Mouse (Mus musculus) hindlimb bud, embryonic 11.5 days (tissue): ENCODE results near the gene Rcsd1.

Experiments used
- DNase-seq: peaks from one replicate; pipeline ENCODE4 v3.0.0-alpha.2; 2012; ENCODE audit warnings: low read depth, low spot score; ENCODE audit errors: extremely low spot score

Rcsd1 gene

DNA sequence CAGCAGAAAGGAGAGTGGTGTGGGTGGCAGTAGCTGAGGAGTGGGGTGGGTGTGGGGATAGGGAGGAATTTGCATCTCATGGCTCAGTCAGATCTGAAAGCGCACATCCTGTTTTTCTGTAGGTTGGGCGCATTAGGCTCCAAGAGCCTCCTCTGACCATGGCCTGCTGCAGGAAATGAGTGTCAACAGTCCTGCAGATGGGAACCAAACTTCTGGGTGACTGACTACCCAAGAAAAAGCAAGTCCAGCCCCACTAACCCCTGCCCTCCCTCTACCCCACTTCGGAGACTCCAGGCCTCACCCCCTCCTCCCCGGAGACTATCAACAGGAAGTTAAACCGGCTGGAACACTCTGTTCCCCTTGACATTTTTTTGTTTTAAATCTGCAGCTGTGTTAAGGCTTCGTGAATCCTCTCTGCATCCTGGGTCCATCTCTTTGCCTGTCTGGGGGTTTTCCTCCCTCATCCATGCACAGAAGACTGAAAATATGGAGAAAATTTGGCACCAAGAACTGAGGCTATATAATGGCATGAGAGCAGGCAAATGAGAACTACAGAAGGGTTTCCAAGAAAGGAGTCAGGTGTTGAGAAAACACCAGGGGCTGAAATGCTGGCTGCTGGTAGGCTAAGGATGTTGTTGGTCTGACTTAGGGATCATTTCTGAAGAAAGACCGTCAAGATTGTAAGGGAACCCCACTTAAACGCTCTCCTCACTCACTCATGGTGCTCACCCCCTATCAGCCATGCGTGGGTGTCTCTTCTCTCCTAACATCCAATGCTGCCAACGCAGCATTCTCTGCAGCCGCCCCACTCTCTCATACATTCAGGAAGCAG is 8.4 kb upstream of the Rcsd1 start:
- DNase-seq, result no peak

DNA sequence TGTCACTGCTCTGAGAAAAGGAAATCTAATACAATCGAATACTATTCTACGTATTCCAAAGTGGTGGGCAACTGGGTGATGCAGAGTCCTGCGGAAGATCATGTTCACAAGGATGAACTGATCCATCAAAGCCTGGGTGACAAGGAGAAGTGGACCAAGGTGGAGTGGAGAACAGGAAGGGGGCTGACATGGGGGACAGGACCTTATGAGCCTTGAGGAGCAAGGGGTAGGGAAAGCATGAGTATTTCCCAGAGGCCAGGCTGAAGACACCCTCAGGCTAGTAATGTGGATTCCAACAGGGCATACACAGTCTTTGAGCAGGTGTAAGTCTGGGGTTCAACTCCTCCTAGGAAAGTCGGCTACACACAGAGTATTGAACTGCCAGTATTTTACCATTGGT is 6.9 kb upstream of the Rcsd1 start:
- no peak for DNase-seq

DNA sequence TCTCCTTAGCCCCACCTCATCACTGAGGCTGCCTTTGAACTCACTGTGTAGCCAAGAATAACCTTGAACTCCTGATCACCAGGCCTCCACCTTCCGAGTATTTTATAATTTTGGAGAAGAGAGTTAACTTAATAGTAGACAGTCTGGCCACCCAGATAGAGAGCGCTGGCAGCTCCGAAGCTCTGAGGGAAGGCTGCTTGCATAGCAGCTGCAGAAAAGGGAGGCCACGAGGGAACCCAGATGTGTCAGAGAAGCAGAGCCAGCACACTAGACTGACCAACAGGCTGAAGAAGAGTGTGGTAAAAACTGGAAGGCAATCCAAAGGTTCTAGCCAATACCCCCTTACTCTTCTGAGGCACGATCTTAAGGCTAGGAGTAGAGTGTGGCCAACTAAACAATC is 4.2 kb upstream of the Rcsd1 start:
- DNase-seq, result no peak

DNA sequence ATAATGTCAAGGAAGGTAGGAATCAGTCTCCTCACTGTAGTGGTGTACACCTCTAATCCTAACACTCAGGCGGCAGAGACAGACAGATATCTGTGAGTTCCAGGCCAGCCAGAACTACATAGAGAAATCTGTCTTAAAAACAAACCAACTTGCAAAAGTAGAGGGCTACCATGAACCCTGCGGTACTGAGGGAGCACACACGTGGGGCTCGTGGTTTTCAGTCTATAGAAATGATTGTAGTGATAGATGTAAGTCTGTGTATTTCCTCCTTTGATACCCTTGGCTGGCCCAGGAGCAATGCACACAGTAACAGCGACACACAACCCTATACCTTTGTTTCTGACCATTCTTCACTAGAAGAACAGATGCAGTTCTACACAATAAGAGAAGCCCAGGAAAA is 2.4 kb upstream of the Rcsd1 start:
- no peak for DNase-seq

DNA sequence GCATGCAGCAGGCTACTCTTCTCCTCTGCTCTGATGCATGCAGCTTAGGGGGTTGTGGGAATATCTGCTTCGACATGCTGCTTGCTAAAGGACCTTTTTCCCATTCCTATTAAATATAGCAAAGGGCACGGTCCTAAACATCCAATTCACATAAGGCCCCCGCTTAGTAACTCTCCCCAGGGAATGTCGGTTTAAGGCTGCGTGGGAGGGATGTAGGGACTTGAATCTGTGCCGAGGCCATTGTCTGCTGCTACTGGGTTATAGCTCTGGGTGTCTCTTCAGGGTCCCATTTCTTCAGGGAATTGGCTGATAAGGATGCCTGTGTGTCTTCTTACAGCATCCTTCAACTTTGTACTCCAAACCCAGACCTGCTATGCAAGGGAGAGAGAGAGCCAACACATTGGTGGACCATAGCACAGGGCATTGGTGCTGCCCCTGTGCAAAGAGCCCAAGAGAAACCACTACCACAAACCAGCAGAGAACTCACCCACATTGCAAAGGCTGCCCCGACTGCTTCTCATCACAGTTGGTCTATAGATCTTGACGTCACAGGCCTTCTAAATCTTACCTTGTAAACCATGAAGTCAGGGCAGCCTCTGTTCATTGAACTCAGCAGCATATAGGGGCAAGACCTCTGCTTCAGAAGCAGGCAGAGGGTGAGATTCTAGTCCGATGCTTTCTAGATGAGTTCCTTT is 724 bp downstream of the Rcsd1 start:
- DNase-seq, result no peak

DNA sequence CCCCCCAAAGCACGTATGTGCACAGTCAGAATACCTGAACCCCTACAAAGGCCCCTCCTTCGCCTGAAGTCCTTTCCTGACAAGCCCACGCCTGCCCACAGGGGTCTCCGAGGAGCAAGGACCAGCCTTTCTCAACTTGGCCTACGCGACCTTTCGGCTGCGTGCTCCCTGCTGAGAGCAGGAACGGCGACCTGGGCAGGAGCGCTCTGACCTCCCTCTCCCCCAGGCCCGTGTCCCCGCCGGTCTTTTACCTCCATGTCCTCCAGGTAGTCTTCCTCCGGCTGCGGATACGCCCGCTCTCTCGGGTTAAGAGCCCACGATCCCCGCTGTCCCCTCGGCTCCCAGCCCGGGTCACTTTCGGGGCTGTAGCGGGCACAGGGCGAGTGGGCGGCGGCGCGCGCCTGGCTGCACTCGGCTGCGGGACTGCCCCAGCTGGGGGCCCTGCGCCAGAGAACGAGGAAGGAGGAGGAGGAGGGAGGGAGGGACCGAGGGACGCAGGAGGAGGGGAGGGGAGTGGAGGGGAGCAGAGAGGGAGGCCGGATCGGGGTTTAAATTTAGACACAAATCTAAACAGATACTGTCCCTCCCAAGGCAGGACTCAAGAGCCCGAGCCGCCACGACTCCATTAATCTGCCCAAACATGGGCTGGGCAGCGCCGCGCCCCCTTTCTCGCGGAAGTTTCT is 1.8 kb downstream of the Rcsd1 start:
- DNase-seq, result no peak

DNA sequence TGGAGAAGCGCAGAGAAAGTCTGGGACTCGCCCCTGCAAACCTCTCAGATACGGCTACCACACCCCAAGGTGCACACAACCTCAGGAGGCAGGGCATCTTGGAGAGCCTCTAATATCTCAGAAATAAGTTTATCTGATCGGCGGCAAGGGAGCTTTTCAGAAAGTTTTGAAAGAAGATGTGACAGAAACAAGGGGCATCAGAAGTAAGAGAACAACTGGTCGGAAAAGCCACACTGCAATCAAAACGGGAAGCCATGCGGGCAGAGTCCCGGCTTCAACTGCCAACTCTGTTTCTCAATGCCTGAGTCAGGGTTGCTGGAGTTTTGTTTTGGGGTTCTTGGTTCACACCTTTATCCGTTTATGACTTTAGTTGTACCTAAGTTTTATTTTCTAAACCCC is 2.3 kb downstream of the Rcsd1 start:
- no peak for DNase-seq

DNA sequence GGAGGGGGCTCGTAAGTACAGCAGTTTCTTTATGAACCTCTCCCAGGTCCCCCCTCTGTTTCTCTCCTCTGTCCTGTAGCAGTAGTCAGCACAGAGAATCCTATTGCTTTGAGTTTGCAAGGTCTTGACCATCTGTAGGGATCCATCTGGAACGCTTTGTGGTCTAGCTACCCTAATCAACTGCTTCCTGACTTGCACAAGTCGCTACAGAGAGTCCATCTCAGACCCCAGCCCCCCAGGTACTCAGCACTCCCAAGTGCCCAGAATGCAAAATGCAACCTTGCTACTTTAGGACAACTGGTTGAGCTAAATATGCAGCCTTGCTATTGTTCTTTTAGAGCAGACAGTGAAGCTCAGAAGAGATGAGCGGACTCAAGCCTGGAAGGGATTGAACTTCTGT is 3.1 kb downstream of the Rcsd1 start:
- no peak for DNase-seq

DNA sequence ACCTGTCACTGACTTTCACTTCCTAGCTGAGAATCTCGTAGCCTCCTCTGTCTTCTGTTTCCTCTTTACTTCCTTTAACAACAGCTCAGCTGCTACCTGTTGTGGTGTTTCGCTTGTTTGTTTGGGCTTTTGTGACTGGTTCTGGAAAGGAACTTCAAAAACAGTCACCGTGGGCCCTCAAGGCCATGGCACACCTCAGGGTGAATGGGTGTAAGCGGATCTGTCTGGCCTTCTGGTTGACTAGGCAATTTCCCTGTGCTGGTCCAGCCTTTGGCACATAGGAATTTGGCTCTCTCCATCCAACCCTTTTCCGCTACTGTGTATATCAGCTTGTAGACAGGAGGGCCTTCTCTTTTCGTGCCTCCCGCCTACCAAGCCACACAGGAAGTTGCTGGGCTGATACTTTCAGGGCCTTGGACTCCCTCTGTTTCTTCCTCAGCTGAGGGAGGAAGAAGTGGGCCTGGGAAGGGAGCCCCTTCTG is 3.6 kb downstream of the Rcsd1 start:
- no peak for DNase-seq

DNA sequence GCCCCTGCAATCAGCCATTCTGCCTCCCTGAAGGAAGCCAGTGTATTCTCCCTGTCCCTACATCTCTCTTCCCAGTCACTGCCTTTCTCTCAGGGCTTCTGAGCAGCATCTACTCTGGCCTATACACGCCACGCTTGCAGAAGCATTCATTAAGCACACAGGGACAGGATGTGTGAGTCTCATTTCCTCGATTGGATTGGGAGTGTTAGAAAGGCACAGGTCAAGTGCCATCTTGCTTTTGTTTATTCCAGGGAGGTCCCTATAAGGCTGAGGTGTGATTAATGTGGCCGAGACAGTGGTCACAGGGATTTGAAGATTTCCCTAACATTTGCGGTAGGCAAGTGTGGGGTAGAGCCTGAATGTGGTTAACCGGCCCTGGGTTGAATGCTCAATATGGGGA is 4.2 kb downstream of the Rcsd1 start:
- DNase-seq, result no peak

DNA sequence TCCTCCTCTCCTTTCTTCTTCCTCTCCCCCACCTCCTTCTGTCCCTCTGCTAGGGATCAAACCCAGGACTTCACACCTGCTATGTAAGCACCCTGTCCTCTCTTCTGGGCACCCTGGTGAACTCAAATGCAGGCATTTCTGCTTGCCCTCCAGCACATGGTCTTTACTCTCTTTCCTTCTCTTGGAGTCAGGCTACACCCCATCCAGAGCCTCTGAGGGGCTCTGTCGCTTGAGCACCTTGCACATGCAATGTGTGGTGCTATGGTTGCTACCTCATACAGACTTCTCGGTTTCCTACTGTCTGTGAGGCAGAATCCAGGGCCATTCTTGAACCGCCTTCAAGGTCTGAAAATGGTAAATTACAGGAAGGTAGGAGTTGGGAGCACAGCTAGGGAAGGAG is 4.7 kb downstream of the Rcsd1 start:
- no peak for DNase-seq

DNA sequence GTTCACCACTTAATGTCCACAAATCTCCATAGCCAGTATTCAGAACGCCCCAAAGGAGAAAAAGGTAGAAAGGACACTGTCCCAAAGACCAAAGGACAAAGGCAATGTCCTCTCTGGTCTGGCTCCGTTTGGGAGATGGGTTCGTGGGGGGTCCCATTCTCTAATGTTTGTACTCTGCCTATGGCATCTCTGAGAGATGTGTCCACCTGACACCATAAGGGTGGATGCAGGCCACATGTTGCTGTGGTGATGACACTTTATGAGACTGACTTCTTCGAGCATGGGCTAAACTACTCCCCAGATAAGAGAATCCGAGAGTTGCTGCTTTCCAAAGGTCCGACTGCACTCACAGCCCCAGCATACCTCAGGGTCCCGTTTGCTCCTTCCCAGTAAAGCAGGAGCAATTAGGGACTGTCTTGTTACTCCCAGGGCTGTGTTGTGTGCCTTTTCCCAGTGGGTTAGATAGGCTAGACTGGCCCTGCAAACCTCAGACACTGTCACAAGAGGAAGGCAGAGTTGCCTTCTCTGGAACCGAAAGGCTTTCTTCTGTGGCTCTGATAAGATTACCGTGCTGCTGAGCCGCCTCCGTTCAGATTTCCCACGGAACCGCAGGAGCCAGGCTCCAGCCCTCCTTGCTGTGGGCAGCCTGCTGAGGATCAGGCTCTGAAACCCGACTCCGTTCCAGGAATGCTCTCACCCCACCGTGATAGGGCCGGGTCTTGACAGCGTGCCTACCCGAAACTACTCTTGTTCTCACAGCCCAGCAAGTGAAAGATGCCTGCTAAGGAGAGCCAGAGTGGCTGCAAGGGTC is 7.1 kb downstream of the Rcsd1 start:
- DNase-seq, result no peak

DNA sequence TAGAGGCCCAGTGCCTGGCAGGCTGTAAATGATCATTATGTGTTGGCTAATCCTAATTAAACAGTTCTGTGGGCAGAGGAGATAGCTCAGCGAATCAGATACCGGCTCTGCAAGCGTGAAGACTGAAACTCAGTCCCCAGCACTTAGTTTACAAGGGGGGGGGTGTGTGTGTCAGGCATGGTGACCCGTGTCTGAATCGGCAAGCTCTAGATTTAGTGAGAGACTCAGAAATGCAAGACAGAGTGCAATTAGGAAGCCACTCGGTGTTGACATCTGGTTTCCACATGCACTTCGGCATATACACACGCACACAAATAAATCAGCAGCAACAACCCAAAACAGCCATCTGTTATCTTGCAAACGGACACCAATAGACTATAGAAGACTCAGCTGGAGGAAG is 8.0 kb downstream of the Rcsd1 start:
- DNase-seq, result no peak

DNA sequence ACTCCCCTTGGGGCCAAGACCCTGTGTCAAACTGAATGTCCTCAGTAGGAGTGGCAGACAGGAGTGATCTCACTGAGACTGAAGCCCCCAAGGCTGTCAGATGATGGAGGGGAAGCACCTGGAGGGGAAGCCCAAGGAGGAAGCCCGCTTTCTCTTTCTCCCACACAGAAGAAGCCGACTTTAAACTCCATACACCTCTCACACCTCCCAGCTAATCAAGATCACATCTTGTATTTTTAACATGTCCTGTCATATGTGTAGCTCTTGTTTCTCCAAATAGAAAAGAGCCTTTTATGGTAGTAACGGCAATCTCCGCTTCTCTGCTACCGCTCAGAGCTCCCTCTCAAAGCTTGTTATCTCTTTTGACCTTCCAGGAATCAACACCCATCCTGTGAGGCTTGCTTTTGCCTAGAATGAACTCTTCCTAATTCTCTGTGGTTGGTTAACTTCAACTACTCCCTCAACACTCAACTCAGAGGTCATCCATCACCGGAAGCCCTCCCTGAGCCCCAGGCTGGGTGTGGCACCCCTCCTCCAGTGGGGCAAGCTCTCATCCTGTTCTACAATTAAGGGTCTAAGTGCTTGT is 8.5 kb downstream of the Rcsd1 start:
- DNase-seq, result no peak

DNA sequence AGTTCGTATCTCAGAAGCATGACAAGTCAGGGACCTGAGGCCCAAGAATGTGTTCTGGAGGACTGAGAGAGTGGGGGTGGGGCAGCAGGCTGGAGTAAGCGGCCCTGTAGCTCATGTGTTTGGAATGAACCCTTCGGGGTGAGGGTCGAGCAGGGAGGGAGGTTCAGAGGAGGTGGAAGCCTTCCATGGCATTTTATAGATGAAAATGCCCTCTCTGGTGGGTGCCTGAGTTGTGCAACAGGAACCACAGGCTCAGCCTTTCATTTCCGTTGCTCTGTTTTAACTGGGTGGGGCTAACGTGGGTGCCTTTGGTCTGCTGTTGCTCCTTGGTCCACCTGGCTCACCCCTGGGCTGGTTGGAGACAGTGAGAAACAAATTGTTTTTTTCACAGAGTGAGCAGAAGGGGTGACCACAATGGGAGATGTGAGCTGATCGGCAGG is 9.2 kb downstream of the Rcsd1 start:
- no peak for DNase-seq

DNA sequence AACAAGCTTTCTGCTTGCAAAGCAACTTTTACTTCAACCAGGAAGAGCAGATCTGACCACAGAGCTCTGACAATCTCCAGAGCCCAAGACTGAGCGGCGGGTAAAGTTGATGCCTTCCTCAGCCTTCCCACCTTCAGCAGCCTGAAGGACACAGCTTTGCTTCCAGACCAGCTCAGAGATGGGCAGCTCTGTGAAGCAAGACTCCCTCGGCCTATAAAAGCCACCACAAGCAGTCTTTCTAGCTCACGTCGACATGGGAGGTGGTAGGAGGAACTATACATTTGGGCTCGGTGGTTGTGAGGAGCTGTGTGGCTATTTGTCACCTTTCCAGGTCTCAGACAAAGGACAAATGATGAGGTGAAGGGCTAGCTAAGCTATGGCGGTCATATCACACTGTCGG is 11.9 kb downstream of the Rcsd1 start:
- no peak for DNase-seq

DNA sequence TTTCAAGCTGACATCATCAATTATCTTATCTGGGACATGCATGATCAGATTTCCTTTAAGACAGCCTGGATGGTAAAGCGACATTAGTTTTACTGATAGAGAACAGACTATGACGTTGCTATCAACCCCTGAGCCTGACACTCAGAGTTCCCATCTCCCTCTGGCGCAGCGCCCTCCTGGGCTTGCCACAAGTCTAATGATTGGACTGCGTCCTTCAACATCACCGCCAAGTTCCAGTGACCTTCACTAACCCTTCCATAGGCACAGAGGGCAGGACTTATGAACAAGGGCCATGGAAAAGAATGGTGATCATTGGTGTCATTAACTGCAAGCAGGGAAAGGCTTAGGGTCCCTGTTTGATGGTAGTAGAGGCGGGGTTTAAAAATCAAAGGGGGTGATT is 12.7 kb downstream of the Rcsd1 start:
- no peak for DNase-seq

DNA sequence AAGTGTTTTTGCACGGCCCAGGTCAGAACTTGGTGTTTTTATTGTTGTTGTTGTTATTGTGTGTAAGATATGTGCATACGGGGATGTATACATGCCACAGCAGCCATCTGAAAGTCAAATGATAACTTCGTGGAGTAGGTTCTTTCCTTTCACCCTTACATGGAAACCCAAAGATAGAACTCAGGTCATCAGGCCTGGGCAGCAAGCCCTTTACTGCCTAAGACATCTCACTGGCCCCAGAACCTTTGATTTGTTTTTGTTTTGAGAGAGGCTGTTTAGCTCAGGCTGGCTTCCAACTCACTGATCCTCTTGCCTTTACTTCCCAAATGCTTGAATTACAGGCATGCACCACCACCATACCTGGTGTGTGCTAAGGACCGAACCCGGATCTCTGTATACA is 13.5 kb downstream of the Rcsd1 start:
- DNase-seq, result no peak

DNA sequence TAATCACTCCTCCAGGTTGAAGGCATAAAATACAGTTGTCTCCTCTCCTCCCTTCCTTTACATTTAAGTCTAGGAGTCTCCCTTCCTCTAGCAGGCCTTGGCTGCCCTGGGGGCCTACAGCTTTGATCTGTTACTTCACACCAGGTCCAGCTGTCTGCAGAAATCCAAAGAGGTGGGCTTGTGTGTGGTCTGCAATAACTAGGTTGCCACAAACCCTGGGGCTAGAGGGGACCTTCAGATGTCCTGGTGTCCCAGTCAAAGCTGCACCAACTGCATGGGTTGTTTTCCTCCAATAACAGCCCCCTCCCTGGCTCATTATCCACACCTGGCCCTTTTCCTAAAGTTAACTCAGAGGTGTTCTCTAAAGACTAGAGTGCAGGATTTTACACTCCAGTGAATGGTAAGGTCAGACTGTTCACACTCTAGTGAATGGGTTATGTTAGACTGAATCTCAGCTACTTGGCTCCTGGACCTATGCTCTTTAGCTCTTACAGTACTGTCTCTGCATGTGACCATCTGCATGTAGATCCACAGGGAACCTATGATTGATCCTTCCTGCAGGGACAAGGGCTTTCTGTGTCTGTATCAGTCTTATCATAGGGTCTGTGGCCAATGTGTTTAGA is 14.1 kb downstream of the Rcsd1 start:
- DNase-seq, result no peak

DNA sequence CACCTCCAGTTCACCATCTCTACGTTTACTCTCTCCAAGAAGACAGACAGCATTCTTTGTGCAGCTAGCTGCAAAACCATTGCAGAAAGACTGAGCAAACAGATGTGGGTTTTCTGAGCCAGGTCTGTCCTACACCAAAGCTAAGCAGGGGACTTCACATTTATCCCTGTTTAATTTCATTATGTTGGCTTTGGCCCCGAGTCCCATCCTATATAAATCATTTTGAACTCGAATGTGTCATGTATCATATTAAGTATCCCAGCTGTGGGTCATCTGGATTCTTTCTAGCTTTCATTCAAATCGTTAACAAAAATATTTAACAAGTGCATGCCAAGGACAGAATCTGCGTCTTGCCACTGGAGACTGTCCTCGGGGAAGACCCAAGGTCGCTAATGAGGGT is 15.7 kb downstream of the Rcsd1 start:
- no peak for DNase-seq
